Mouse (Mus musculus) lung, embryonic 14.5 days (tissue): ENCODE results near the gene Aifm3. TPM values are rescaled to one million over a fixed set of nuclear protein-coding genes. Genes with fewer than 3 reads are reported as not detected.

Source experiments
- ATAC-seq: fragments of 200-750 bp; cut with Nextera tagmentation; 2 replicates; pipeline ENCODE4 v1.8.0; 2017; ENCODE audit warnings: mild to moderate bottlenecking, moderate TSS enrichment, moderate library complexity; ENCODE audit not compliant: insufficient read depth
- DNase-seq: peaks from one replicate; pipeline ENCODE4 v3.0.0-alpha.2; 2015
- H3K27ac ChIP-seq: fragments of 300-500 bp; sonication (generic); 2 replicates; pipeline ENCODE4 v1.5.1; 2014; ENCODE audit warnings: low read depth, mild to moderate bottlenecking, moderate library complexity
- H3K27me3 ChIP-seq: fragments of 300-500 bp; sonication (generic); 2 replicates; pipeline ENCODE4 v1.6.1; 2014; ENCODE audit warnings: low read length, control low read depth; ENCODE audit not compliant: insufficient read depth
- H3K36me3 ChIP-seq: fragments of 300-500 bp; sonication (generic); 2 replicates; pipeline ENCODE4 v1.6.1; 2014; ENCODE audit warnings: control low read depth; ENCODE audit not compliant: insufficient read depth
- H3K4me1 ChIP-seq: fragments of 300-500 bp; sonication (generic); 2 replicates; pipeline ENCODE4 v1.6.1; 2014; ENCODE audit warnings: antibody characterized with exemption, control low read depth; ENCODE audit not compliant: insufficient read depth
- H3K4me2 ChIP-seq: fragments of 300-500 bp; sonication (generic); 2 replicates; pipeline ENCODE4 v1.6.1; 2014; ENCODE audit warnings: mild to moderate bottlenecking
- H3K4me3 ChIP-seq: fragments of 300-500 bp; sonication (generic); 2 replicates; pipeline ENCODE4 v1.5.1; 2014; ENCODE audit warnings: low read depth, low read length
- H3K9ac ChIP-seq: fragments of 300-500 bp; sonication (generic); 2 replicates; pipeline ENCODE4 v1.6.1; 2014
- H3K9me3 ChIP-seq: fragments of 300-500 bp; sonication (generic); 2 replicates; pipeline ENCODE4 v1.6.1; 2016; ENCODE audit warnings: low read depth, low read length, control low read depth
- CTCF ChIP-seq: IDR thresholded peaks from 2 replicates; pipeline ENCODE4 v1.5.1; 2016; ENCODE audit warnings: antibody characterized with exemption, low read depth
- WGBS: fragments of 180-500 bp; shearing (Covaris S2); extraction: QIAGEN DNeasy Blood & Tissue Kit; methylation state at CpG from one replicate; pipeline ENCODE4 v1.1.7; 2014; 5-methylcytosine and 5-hydroxymethylcytosine counted together
- polyA plus RNA-seq: library from polyadenylated mRNA; unstranded; fragments of >200 nt; fragmentation: Nextera tagmentation; extraction: Ambion mirVana; gene quantifications from 2 replicates; pipeline ENCODE4 v1.2.1, GENCODE M21; 2014

Aifm3 gene
- polyA plus RNA-seq, 1 experiment from 2014 or later: 1.3 TPM

- peaks cover 36% of the 10 kb centered on the region for H3K36me3 ChIP-seq
- no peak overlapping the region for H3K27ac ChIP-seq
- DNase-seq: no peak
- no peak for ATAC-seq
- no peak for TF ChIP-seq CTCF
- H3K27me3 ChIP-seq: no peaks in the 10 kb centered on the region
- WGBS: 87% methylated on average over 4 of the region's 4 CpGs
- peaks cover 11% of the 10 kb centered on the region; the same call in 1 of the 2 replicates for H3K4me1 ChIP-seq
- H3K4me2 ChIP-seq: no peak overlapping the region
- no peak overlapping the region for H3K4me3 ChIP-seq
- 0 out of 2 replicates have a peak overlapping the region, but pooled peaks have one; percentile 9 for H3K9ac ChIP-seq
- no peaks in the 10 kb centered on the region for H3K9me3 ChIP-seq
These were observed 22.0 kb downstream of the Aifm3 start for GRCm38 (mm10) chr16:17511431-17511830.

GRCm38 (mm10) chr16:17518910-17519309, 29.5 kb downstream of the Aifm3 start:
- Histone ChIP-seq H3K9ac (no peak overlapping the region), H3K27ac (no peak overlapping the region), H3K9me3 (no peaks in the 10 kb centered on the region), H3K4me1 (no peaks in the 10 kb centered on the region), H3K27me3 (no peaks in the 10 kb centered on the region), H3K36me3 (peaks cover 81% of the 10 kb centered on the region), H3K4me3 (no peak overlapping the region), H3K4me2 (no peak overlapping the region)
- DNase-seq (no peak), ATAC-seq (no peak)
- WGBS: 74% methylated on average over 2 of the region's 2 CpGs
- TF ChIP-seq CTCF: no peak

DNA sequence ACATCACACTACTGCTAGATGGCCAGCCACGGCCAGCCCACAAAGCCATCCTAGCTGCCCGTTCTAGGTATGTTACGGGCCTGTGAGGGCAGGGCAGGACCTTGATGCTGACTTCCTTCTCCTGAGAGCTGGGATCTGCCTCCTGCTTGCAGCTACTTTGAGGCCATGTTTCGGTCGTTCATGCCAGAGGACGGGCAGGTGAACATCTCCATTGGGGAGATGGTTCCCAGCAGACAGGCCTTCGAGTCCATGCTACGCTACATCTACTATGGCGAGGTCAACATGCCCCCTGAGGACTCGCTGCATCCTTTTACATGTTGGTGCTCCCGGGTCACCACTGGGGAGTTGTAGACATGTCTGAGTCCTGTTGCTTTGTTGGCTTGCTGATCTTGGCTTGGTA, 34.7 kb downstream of the Aifm3 start:
- no peak for ATAC-seq
- no peaks in the 10 kb centered on the region for H3K4me1 ChIP-seq
- 94% methylated on average over 11 of the region's 11 CpGs for WGBS

GRCm38 (mm10) chr16:17525524-17525923, 36.1 kb downstream of the Aifm3 start:
- no peak for ATAC-seq
- H3K27me3 ChIP-seq: no peaks in the 10 kb centered on the region
- no peak overlapping the region for H3K9ac ChIP-seq
- TF ChIP-seq CTCF: no peak
- DNase-seq: no peak
- H3K36me3 ChIP-seq: peaks cover 84% of the 10 kb centered on the region
- no peak overlapping the region for H3K4me3 ChIP-seq
- no peak overlapping the region for H3K4me2 ChIP-seq
- no peak overlapping the region for H3K27ac ChIP-seq
- no peaks in the 10 kb centered on the region for H3K9me3 ChIP-seq
- WGBS: 79% methylated on average over 3 of the region's 3 CpGs
- 0 out of 2 replicates have a peak, but pooled peaks cover 6% of the 10 kb centered on the region for H3K4me1 ChIP-seq

More for the DNA sequence above, 34.7 kb downstream of the Aifm3 start:
- Histone ChIP-seq H3K36me3 (peaks cover 97% of the 10 kb centered on the region), H3K4me2 (no peak overlapping the region), H3K27me3 (no peaks in the 10 kb centered on the region), H3K4me3 (no peak overlapping the region), H3K9me3 (no peaks in the 10 kb centered on the region), H3K9ac (no peak overlapping the region), H3K27ac (no peak overlapping the region)
- no peak for TF ChIP-seq CTCF
- DNase-seq: no peak

GRCm38 (mm10) chr16:17526223-17526622, 36.8 kb downstream of the Aifm3 start:
- TF ChIP-seq CTCF: no peak
- Histone ChIP-seq H3K9ac (no peak overlapping the region), H3K4me2 (no peak overlapping the region), H3K4me3 (no peak overlapping the region), H3K27me3 (no peaks in the 10 kb centered on the region), H3K4me1 (0 out of 2 replicates have a peak, but pooled peaks cover 6% of the 10 kb centered on the region), H3K36me3 (peaks cover 77% of the 10 kb centered on the region), H3K9me3 (no peaks in the 10 kb centered on the region), H3K27ac (no peak overlapping the region)
- 90% methylated on average over 6 of the region's 6 CpGs for WGBS
- ATAC-seq (no peak), DNase-seq (no peak)

GRCm38 (mm10) chr16:17527606-17528005, 38.2 kb downstream of the Aifm3 start:
- Histone ChIP-seq H3K4me3 (no peak overlapping the region), H3K4me2 (no peak overlapping the region), H3K27me3 (no peaks in the 10 kb centered on the region), H3K9ac (no peak overlapping the region), H3K9me3 (no peaks in the 10 kb centered on the region), H3K36me3 (peaks cover 63% of the 10 kb centered on the region), H3K27ac (no peak overlapping the region), H3K4me1 (peaks cover 11% of the 10 kb centered on the region; the same call in 1 of the 2 replicates)
- no peak for TF ChIP-seq CTCF
- no peak for DNase-seq
- ATAC-seq: no peak

- H3K4me1 ChIP-seq: peaks cover 11% of the 10 kb centered on the region; the same call in 1 of the 2 replicates
- ATAC-seq: no peak
- no peak overlapping the region for H3K27ac ChIP-seq
- H3K36me3 ChIP-seq: peaks cover 57% of the 10 kb centered on the region
- 87% methylated on average over 13 of the region's 13 CpGs for WGBS
- DNase-seq: no peak
- no peak overlapping the region for H3K4me2 ChIP-seq
- H3K9ac ChIP-seq: no peak overlapping the region
- no peak for TF ChIP-seq CTCF
- H3K9me3 ChIP-seq: no peaks in the 10 kb centered on the region
- no peaks in the 10 kb centered on the region for H3K27me3 ChIP-seq
- H3K4me3 ChIP-seq: no peak overlapping the region
These were observed 38.9 kb downstream of the Aifm3 start for GRCm38 (mm10) chr16:17528276-17528675.
